Mouse (Mus musculus) MEL (cell line): Measurements from ENCODE around the gene Disp1. TPM values are rescaled to one million over a fixed set of nuclear protein-coding genes. Genes with fewer than 3 reads are reported as not detected.

Source experiments
- DNase-seq: peaks from one replicate; pipeline ENCODE4 v3.0.0; 2011; ENCODE audit warnings: low read depth, low spot score
- H3K27ac ChIP-seq: 2 replicates; pipeline ENCODE4 v1.5.1; 2012; ENCODE audit warnings: low read depth, mild to moderate bottlenecking, control low read depth, low read length, moderate library complexity; ENCODE audit not compliant: control insufficient read depth
- H3K27me3 ChIP-seq, 2 experiments: fragments of 150-350 bp in 1 of 2; sonication (generic) in 1 of 2; 2 replicates each; pipeline ENCODE4 v1.6.1; 2012; ENCODE audit warnings: low read length in 2 of 2, mild to moderate bottlenecking in 2 of 2, improper control_type of control experiment in 1 of 2, moderate library complexity in 1 of 2; ENCODE audit not compliant: insufficient read depth in 2 of 2, control insufficient read depth in 1 of 2
- H3K36me3 ChIP-seq, 2 experiments: 2 replicates each; pipeline ENCODE4 v1.6.1; 2012 to 2014; ENCODE audit warnings: low read length in 2 of 2, improper control_type of control experiment in 1 of 2, inconsistent platforms in 1 of 2, mild to moderate bottlenecking in 1 of 2; ENCODE audit not compliant: insufficient read depth in 2 of 2, control insufficient read depth in 1 of 2
- H3K4me1 ChIP-seq, 2 experiments: fragments of 150-350 bp in 1 of 2; sonication (generic) in 1 of 2; 2 replicates each; pipeline ENCODE4 v1.6.1; 2012; ENCODE audit warnings: low read length in 2 of 2, improper control_type of control experiment in 1 of 2, mild to moderate bottlenecking in 1 of 2; ENCODE audit not compliant: insufficient read depth in 2 of 2, control insufficient read depth in 1 of 2
- H3K4me3 ChIP-seq, 2 experiments: fragments of 150-350 bp in 1 of 2; sonication (generic) in 1 of 2; 2 replicates each; pipeline ENCODE4 v1.5.1; 2012; ENCODE audit warnings: low read depth in 2 of 2, low read length in 2 of 2, mild to moderate bottlenecking in 2 of 2, moderate library complexity in 2 of 2, control low read depth in 1 of 2, improper control_type of control experiment in 1 of 2; ENCODE audit not compliant: control insufficient read depth in 1 of 2, insufficient read depth in 1 of 2
- H3K79me2 ChIP-seq: 2 replicates; pipeline ENCODE4 v1.6.1; 2012; ENCODE audit warnings: mild to moderate bottlenecking, low read length, moderate library complexity; ENCODE audit not compliant: control insufficient read depth, poor library complexity, insufficient read depth
- H3K9ac ChIP-seq: 2 replicates; pipeline ENCODE4 v1.6.1; 2012; ENCODE audit warnings: low read depth, mild to moderate bottlenecking, control low read depth, low read length, moderate library complexity; ENCODE audit not compliant: control insufficient read depth, poor library complexity, severe bottlenecking
- H3K9me3 ChIP-seq: fragments of 150-350 bp; sonication (generic); replicated peaks from 2 replicates; pipeline ENCODE4 v1.6.1; 2012; ENCODE audit warnings: mild to moderate bottlenecking, low read length, improper control_type of control experiment, moderate library complexity; ENCODE audit not compliant: insufficient read depth
- BHLHE40 ChIP-seq: IDR thresholded peaks from 2 replicates; pipeline ENCODE4 v1.6.1; 2012; ENCODE audit warnings: low read depth, mild to moderate bottlenecking, inconsistent platforms, low read length, improper control_type of control experiment, borderline replicate concordance
- CHD2 ChIP-seq: IDR thresholded peaks from 2 replicates; pipeline ENCODE4 v1.6.1; 2011; ENCODE audit warnings: low read length, improper control_type of control experiment
- CTCF ChIP-seq, 3 experiments: IDR thresholded peaks in 2 of 3; conservative IDR thresholded peaks in 1 of 3; 2 replicates each; pipeline ENCODE4 v1.5.1; 2011 to 2012; ENCODE audit warnings: low read length in 3 of 3, low read depth in 2 of 3, mild to moderate bottlenecking in 2 of 3, improper control_type of control experiment in 1 of 3, inconsistent platforms in 1 of 3, mixed read lengths in 1 of 3, moderate library complexity in 1 of 3; ENCODE audit not compliant: control insufficient read depth in 1 of 3, insufficient read depth in 1 of 3, poor library complexity in 1 of 3, severe bottlenecking in 1 of 3
- E2F4 ChIP-seq: IDR thresholded peaks from 2 replicates; pipeline ENCODE4 v1.6.1; 2011; ENCODE audit warnings: low read depth, low read length, improper control_type of control experiment, borderline replicate concordance
- GATA1 ChIP-seq: IDR thresholded peaks from 2 replicates; pipeline ENCODE4 v1.6.1; 2011; ENCODE audit warnings: low read depth, low read length, improper control_type of control experiment
- JUND ChIP-seq: IDR thresholded peaks from 2 replicates; pipeline ENCODE4 v1.6.1; 2011; ENCODE audit warnings: low read depth, mild to moderate bottlenecking, improper control_type of control experiment, low read length
- MAFK ChIP-seq: IDR thresholded peaks from 2 replicates; pipeline ENCODE4 v1.6.1; 2011; ENCODE audit warnings: low read depth, mild to moderate bottlenecking, low read length, improper control_type of control experiment, borderline replicate concordance
- MAZ ChIP-seq: IDR thresholded peaks from 2 replicates; pipeline ENCODE4 v1.6.1; 2012; ENCODE audit warnings: low read depth, mild to moderate bottlenecking, inconsistent platforms, low read length, improper control_type of control experiment
- MEF2A ChIP-seq: IDR thresholded peaks from 2 replicates; pipeline ENCODE4 v1.6.1; 2014; ENCODE audit warnings: low read depth, mild to moderate bottlenecking, inconsistent platforms, low read length, improper control_type of control experiment; ENCODE audit not compliant: poor library complexity, insufficient replicate concordance, severe bottlenecking; ENCODE audit errors: extremely low read depth
- MXI1 ChIP-seq: IDR thresholded peaks from 2 replicates; pipeline ENCODE4 v1.6.1; 2011; ENCODE audit warnings: mild to moderate bottlenecking, low read depth, low read length, improper control_type of control experiment
- MYC ChIP-seq: IDR thresholded peaks from 2 replicates; pipeline ENCODE4 v1.6.1; 2011; ENCODE audit warnings: low read depth, mild to moderate bottlenecking, low read length, improper control_type of control experiment, moderate library complexity
- NELFE ChIP-seq: IDR thresholded peaks from 2 replicates; pipeline ENCODE4 v1.6.1; 2011; ENCODE audit warnings: low read depth, low read length, improper control_type of control experiment
- POLR2AphosphoS2 ChIP-seq: IDR thresholded peaks from 2 replicates; pipeline ENCODE4 v1.6.1; 2011; ENCODE audit warnings: low read length, improper control_type of control experiment
- SMC3 ChIP-seq: IDR thresholded peaks from 2 replicates; pipeline ENCODE4 v1.6.1; 2011; ENCODE audit warnings: low read depth, low read length, improper control_type of control experiment
- USF2 ChIP-seq, 2 experiments: IDR thresholded peaks; 2 replicates each; pipeline ENCODE4 v1.6.1; 2011 to 2012; ENCODE audit warnings: improper control_type of control experiment in 2 of 2, low read length in 2 of 2, borderline replicate concordance in 1 of 2, inconsistent platforms in 1 of 2, low read depth in 1 of 2, mild to moderate bottlenecking in 1 of 2; ENCODE audit not compliant: insufficient read depth in 1 of 2
- ZC3H11A ChIP-seq: IDR thresholded peaks from 2 replicates; pipeline ENCODE4 v1.6.1; 2012; ENCODE audit warnings: low read depth, mild to moderate bottlenecking, inconsistent platforms, low read length, improper control_type of control experiment
- ZKSCAN1 ChIP-seq: IDR thresholded peaks from 2 replicates; pipeline ENCODE4 v1.6.1; 2012; ENCODE audit warnings: low read depth, mild to moderate bottlenecking, inconsistent platforms, low read length, improper control_type of control experiment, moderate library complexity
- polyA plus RNA-seq, 2 experiments: library from polyadenylated mRNA; stranded (reverse) in 1 of 2; unstranded in 1 of 2; fragments of >175 nt in 1 of 2; fragments of >200 nt in 1 of 2; gene quantifications; 2 replicates each; pipeline versions ENCODE4 v1.2.1 to v1.2.4; 2012; ENCODE audit warnings: low replicate concordance in 2 of 2, low read depth in 1 of 2; ENCODE audit not compliant: insufficient read length in 2 of 2, insufficient read depth in 1 of 2, missing spikeins in 1 of 2
- total RNA-seq: library from RNA; depleted of rRNA; stranded (reverse); fragments of 300-350 nt; gene quantifications from 2 replicates; pipeline ENCODE4 v1.2.3, GENCODE M21; 2012

Disp1 gene
- total and polyA plus RNA-seq, 3 experiments, result 6.3 to 9.9 TPM; not detected in 1

GRCm38 (mm10) chr1:183252574-183252973 is 31.3 kb upstream of the Disp1 start:
- H3K9me3 ChIP-seq, result no peaks in the 10 kb centered on the region
- no peak overlapping the region for H3K9ac ChIP-seq
- no peaks in the 10 kb centered on the region for H3K27me3 ChIP-seq
- no peak overlapping the region for H3K4me3 ChIP-seq
- peaks cover 0 to 4% of the 10 kb centered on the region in 2 experiments; a peak in 2 of 4 replicates for H3K36me3 ChIP-seq
- no peak for DNase-seq
- no peak overlapping the region for H3K27ac ChIP-seq
- TF ChIP-seq MYC, result no peak
- no peak for TF ChIP-seq JUND
- no peak for TF ChIP-seq CHD2
- no peak for TF ChIP-seq NELFE
- no peak for TF ChIP-seq SMC3
- no peak for TF ChIP-seq MAFK
- TF ChIP-seq E2F4, result no peak
- TF ChIP-seq GATA1, result no peak
- no peak for TF ChIP-seq CTCF (IDR thresholded peaks at IDR 0.05 in 2 of 3, conservative IDR thresholded peaks at IDR 0.05 in 1 of 3; ENCODE audit: control insufficient read depth in 1 of 3, insufficient read depth in 1 of 3, low read depth in 2 of 3, low read length in 3 of 3, poor library complexity in 1 of 3, severe bottlenecking in 1 of 3)
- TF ChIP-seq, all 39 proteins: peak for 0
- no peaks in the 10 kb centered on the region for H3K79me2 ChIP-seq
- peaks cover 17 to 20% of the 10 kb centered on the region in 2 experiments; a peak in 3 of 4 replicates for H3K4me1 ChIP-seq

GRCm38 (mm10) chr1:183251818-183252217 is 30.5 kb upstream of the Disp1 start:
- no peak overlapping the region for H3K27ac ChIP-seq
- peaks cover 17 to 23% of the 10 kb centered on the region in 2 experiments; a peak in 3 of 4 replicates for H3K4me1 ChIP-seq
- no peaks in the 10 kb centered on the region for H3K9me3 ChIP-seq
- H3K4me3 ChIP-seq, result no peak overlapping the region
- no peak overlapping the region for H3K9ac ChIP-seq
- H3K27me3 ChIP-seq, result no peaks in the 10 kb centered on the region
- no peaks in the 10 kb centered on the region for H3K79me2 ChIP-seq
- no peak for DNase-seq
- peaks cover 0 to 4% of the 10 kb centered on the region in 2 experiments; a peak in 2 of 4 replicates for H3K36me3 ChIP-seq
- TF ChIP-seq BHLHE40 (no peak), MXI1 (no peak), USF2 (IDR thresholded peaks at IDR 0.05; ENCODE audit: borderline replicate concordance in 1 of 2, insufficient read depth in 1 of 2, low read depth in 1 of 2, low read length in 2 of 2) (no peak), POLR2AphosphoS2 (no peak), ZKSCAN1 (peak; percentile 78), ZC3H11A (no peak), MAZ (no peak), MEF2A (no peak)
